Mouse (Mus musculus) retina, adult 2 months (tissue): ENCODE measurements at regions not wholly inside any gene's neighbourhood (a gene's known extent, or its start where the extent isn't known, plus 50 kb on each side); places are given as distances from the start of the nearest gene placed in this dataset.

Experiments
- DNase-seq: peaks from one replicate; pipeline ENCODE4 v3.0.0-alpha.2; 2012; ENCODE audit warnings: low read depth, low spot score

- peak; percentile 2 for DNase-seq
These were observed 226.3 kb upstream of the Bche start for GRCm38 (mm10) chr3:73934491-73934890.

- DNase-seq = no peak
These were observed 224.0 kb upstream of the Bche start for GRCm38 (mm10) chr3:73932185-73932584.
